Mouse (Mus musculus): ENCODE measurements around the gene Bach2.

DNA sequence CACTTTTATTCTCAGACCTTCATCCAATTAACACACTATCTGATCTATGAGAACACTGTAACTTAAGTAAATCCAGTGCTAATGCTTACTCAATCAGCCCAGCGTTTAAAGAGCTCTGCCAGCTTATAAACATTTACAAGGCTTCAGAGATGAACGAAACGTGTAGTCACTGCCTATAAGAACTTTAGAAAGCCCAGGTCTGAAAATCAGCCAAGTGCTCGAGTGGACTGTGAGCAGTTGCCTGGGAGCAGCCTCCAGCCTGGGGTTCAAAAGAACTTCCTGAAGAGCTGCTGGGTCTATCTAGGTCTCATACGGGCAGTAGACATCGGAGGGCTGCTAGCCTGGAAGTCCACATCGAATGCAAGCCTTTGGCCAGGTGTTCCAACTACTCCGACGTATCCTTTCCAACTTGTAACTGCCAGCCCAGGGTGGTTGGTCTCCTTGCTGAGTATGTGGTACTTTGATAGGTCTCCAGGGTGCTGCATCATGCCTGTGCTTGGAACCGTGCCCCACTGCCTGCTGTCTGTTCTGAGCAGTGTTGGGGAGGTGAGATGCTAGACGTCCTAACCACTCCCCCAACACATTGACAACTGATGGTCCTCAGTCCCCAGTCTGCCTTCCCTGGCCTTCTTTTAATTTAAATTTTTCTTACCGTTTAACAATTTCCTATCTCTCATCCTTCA is 117.5 kb downstream of the Bach2 start:
- TF ChIP-seq CTCF (IDR thresholded peaks at IDR 0.05; ENCODE audit: control insufficient read depth, insufficient read depth, insufficient read length) (no peak), USF1 (IDR thresholded peaks at IDR 0.05; ENCODE audit: low read depth) (no peak), MAX (IDR thresholded peaks at IDR 0.05) (no peak), FOSL1 (IDR thresholded peaks at IDR 0.05; ENCODE audit: insufficient read depth, low read length, poor library complexity, severe bottlenecking) (no peak)

Data from C2C12 (cell line).